Mouse (Mus musculus) stomach, postnatal 0 days (tissue): ENCODE data around the gene Gm49353. TPM values are rescaled to one million over a fixed set of nuclear protein-coding genes. Genes with fewer than 3 reads are reported as not detected.

ENCODE experiments used
- ATAC-seq: fragments of 200-750 bp; cut with Nextera tagmentation; 2 replicates; pipeline ENCODE4 v1.8.0; 2017; ENCODE audit not compliant: low FRiP score, low TSS enrichment
- DNase-seq: peaks from one replicate; pipeline ENCODE4 v3.0.0-alpha.2; 2016; ENCODE audit warnings: low spot score
- H3K27ac ChIP-seq: fragments of 300-500 bp; sonication (generic); replicated peaks from 2 replicates; pipeline ENCODE4 v1.5.1; 2014; ENCODE audit warnings: mild to moderate bottlenecking, control low read depth
- H3K27me3 ChIP-seq: fragments of 300-500 bp; sonication (generic); 2 replicates; pipeline ENCODE4 v1.6.1; 2014; ENCODE audit warnings: low read length; ENCODE audit not compliant: control insufficient read depth, insufficient read depth
- H3K36me3 ChIP-seq: fragments of 300-500 bp; sonication (generic); 2 replicates; pipeline ENCODE4 v1.6.1; 2014; ENCODE audit warnings: low read length, mixed read lengths; ENCODE audit not compliant: control insufficient read depth, insufficient read depth
- H3K4me1 ChIP-seq: fragments of 300-500 bp; sonication (generic); replicated peaks from 2 replicates; pipeline ENCODE4 v1.6.1; 2014; ENCODE audit warnings: antibody characterized with exemption; ENCODE audit not compliant: control insufficient read depth, insufficient read depth
- H3K4me2 ChIP-seq: fragments of 300-500 bp; sonication (generic); replicated peaks from 2 replicates; pipeline ENCODE4 v1.6.1; 2014; ENCODE audit warnings: low read depth, mild to moderate bottlenecking, control low read depth, moderate library complexity
- H3K4me3 ChIP-seq: fragments of 300-500 bp; sonication (generic); 2 replicates; pipeline ENCODE4 v1.5.1; 2014; ENCODE audit warnings: low read depth, low read length, control low read depth
- H3K9ac ChIP-seq: fragments of 300-500 bp; sonication (generic); 2 replicates; pipeline ENCODE4 v1.6.1; 2014; ENCODE audit warnings: mild to moderate bottlenecking, low read length, control low read depth, mixed read lengths
- H3K9me3 ChIP-seq: fragments of 300-500 bp; sonication (generic); 2 replicates; pipeline ENCODE4 v1.6.1; 2016; ENCODE audit warnings: low read length; ENCODE audit not compliant: control insufficient read depth
- CTCF ChIP-seq: IDR thresholded peaks from 2 replicates; pipeline ENCODE4 v1.5.1; 2016; ENCODE audit warnings: antibody characterized with exemption, low read depth, mild to moderate bottlenecking, moderate library complexity
- EP300 ChIP-seq: optimal IDR thresholded peaks from 2 replicates; pipeline ENCODE3; 2016; ENCODE audit warnings: antibody characterized with exemption
- WGBS: fragments of 180-500 bp; shearing (Covaris S2); extraction: QIAGEN DNeasy Blood & Tissue Kit; methylation state at CpG from one replicate; pipeline ENCODE4 v1.1.7; 2014; 5-methylcytosine and 5-hydroxymethylcytosine counted together
- polyA plus RNA-seq: library from polyadenylated mRNA; unstranded; fragments of >200 nt; fragmentation: Nextera tagmentation; extraction: Ambion mirVana; gene quantifications from 2 replicates; pipeline ENCODE4 v1.2.1, GENCODE M21; 2015

The Gm49353 gene
- polyA plus RNA-seq, 1 experiment from 2014 or later: 1.5 TPM

DNA sequence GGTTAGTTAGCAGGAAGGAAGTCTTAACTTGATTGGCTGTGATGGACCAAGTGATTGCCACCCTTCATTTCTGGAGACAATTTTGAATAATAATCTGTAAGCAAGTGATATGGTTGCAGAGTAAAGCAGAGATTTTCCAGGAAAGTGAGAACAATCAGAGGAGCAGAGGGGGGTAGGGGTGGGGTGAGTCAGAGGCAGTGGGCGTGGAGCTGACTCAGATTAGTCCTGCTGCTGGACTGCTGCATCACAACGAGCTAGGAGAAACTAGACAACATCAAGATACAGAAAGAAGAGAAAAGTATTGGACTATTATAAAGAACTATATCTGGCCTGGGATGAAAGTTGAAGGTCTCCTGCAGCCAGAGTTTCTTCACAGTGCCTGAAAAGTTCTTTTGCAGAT lies 20.8 kb upstream of the Gm49353 start:
- Histone ChIP-seq H3K9ac (no peak overlapping the region), H3K36me3 (no peaks in the 10 kb centered on the region), H3K4me2 (no peak overlapping the region), H3K4me1 (no peaks in the 10 kb centered on the region), H3K27ac (no peak overlapping the region), H3K27me3 (no peaks in the 10 kb centered on the region), H3K4me3 (no peak overlapping the region), H3K9me3 (no peaks in the 10 kb centered on the region)
- TF ChIP-seq CTCF: no peak
- TF ChIP-seq EP300: no peak
- ATAC-seq (no peak), DNase-seq (no peak)
- 19% methylated on average over 2 of the region's 2 CpGs for WGBS

- Histone ChIP-seq H3K27ac (no peak overlapping the region), H3K9ac (no peak overlapping the region), H3K4me2 (no peak overlapping the region), H3K4me1 (no peaks in the 10 kb centered on the region), H3K27me3 (no peaks in the 10 kb centered on the region), H3K4me3 (no peak overlapping the region), H3K9me3 (no peaks in the 10 kb centered on the region), H3K36me3 (no peaks in the 10 kb centered on the region)
- TF ChIP-seq CTCF: no peak
- no peak for TF ChIP-seq EP300
- WGBS: 89% methylated on average over 3 of the region's 3 CpGs
- DNase-seq (no peak), ATAC-seq (no peak)
Observed at GRCm38 (mm10) chr10:29180210-29180609, 18.5 kb upstream of the Gm49353 start.

DNA sequence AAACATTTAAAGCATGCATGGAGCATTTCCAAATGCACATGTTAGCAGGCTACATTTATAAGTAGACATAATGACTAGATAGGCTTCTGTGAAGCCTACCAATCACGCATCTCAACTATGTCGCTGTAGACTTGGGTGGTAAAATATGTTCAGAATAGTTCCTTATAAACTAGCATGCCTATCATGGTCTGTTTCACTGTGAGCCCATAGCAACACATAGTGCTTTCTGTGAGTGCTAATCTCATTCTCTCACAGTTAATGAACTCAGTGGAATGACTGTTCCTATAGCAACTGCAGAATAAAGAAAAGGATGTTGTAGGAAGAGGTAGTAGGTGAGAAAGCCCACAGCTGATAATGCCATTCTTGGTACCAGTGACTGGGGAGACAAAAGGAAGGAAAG lies 17.7 kb upstream of the Gm49353 start:
- no peak for TF ChIP-seq EP300
- no peak for TF ChIP-seq CTCF
- H3K27ac ChIP-seq: no peak overlapping the region
- no peaks in the 10 kb centered on the region for H3K4me1 ChIP-seq
- no peak for DNase-seq
- H3K9ac ChIP-seq: no peak overlapping the region
- WGBS: 83% methylated on average over 2 of the region's 2 CpGs
- no peak for ATAC-seq
- H3K9me3 ChIP-seq: no peaks in the 10 kb centered on the region
- no peak overlapping the region for H3K4me2 ChIP-seq
- H3K4me3 ChIP-seq: no peak overlapping the region
- no peaks in the 10 kb centered on the region for H3K27me3 ChIP-seq
- no peaks in the 10 kb centered on the region for H3K36me3 ChIP-seq

DNA sequence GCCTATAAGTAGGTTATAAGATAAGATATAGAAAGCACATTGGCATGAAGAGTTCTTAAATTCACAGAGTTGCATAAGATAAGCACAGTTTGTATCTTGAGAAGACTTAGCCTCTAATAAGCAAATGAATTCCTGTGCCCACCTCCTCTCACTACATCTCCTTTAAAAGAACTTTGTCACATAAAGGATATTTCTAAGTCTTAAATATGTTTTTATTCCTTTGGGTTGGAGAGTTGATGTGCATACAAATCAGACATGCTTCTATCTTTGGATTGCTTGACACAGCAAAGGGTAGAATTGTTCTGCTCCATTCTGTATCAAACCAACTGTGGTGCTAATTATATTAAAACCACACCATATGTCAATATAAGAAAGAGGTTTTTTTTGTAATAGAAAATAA lies 5.0 kb upstream of the Gm49353 start:
- ATAC-seq: no peak
- TF ChIP-seq CTCF: no peak
- no peak for TF ChIP-seq EP300
- no peak overlapping the region for H3K9ac ChIP-seq
- no peak overlapping the region for H3K4me2 ChIP-seq
- no peak overlapping the region for H3K4me3 ChIP-seq
- H3K36me3 ChIP-seq: no peaks in the 10 kb centered on the region
- H3K27me3 ChIP-seq: no peaks in the 10 kb centered on the region
- H3K4me1 ChIP-seq: no peaks in the 10 kb centered on the region
- no peaks in the 10 kb centered on the region for H3K9me3 ChIP-seq
- DNase-seq: no peak
- no peak overlapping the region for H3K27ac ChIP-seq

DNA sequence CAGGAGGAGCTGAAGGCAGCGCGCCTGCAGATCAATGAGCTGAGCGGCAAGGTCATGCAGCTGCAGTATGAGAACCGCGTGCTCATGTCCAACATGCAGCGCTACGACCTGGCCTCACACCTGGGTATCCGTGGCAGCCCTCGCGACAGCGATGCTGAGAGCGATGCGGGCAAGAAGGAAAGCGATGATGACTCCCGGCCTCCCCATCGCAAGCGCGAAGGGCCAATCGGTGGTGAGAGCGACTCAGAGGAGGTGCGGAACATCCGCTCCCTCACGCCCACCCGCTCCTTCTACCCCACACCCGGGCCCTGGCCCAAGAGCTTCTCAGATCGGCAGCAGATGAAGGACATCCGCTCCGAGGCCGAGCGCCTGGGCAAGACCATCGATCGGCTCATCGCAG lies 1.9 kb upstream of the Gm49353 start:
- Histone ChIP-seq H3K27me3 (no peaks in the 10 kb centered on the region), H3K9me3 (no peaks in the 10 kb centered on the region), H3K9ac (no peak overlapping the region), H3K36me3 (no peaks in the 10 kb centered on the region), H3K4me1 (no peaks in the 10 kb centered on the region), H3K4me2 (no peak overlapping the region), H3K27ac (no peak overlapping the region), H3K4me3 (no peak overlapping the region)
- DNase-seq (no peak), ATAC-seq (no peak)
- TF ChIP-seq EP300 (no peak), CTCF (no peak)
- 96% methylated on average over 33 of the region's 33 CpGs for WGBS

GRCm38 (mm10) chr10:29199835-29200234 lies 1.1 kb downstream of the Gm49353 start:
- Histone ChIP-seq H3K4me1 (no peaks in the 10 kb centered on the region), H3K27ac (no peak overlapping the region), H3K9me3 (no peaks in the 10 kb centered on the region), H3K36me3 (no peaks in the 10 kb centered on the region), H3K27me3 (no peaks in the 10 kb centered on the region), H3K9ac (no peak overlapping the region), H3K4me2 (no peak overlapping the region), H3K4me3 (no peak overlapping the region)
- ATAC-seq: no peak
- no peak for DNase-seq
- WGBS: 70% methylated on average over 3 of the region's 3 CpGs
- TF ChIP-seq EP300 (no peak), CTCF (0 out of 2 replicates have a peak, but pooled peaks have one; percentile 7)

GRCm38 (mm10) chr10:29200609-29201008 lies 1.9 kb downstream of the Gm49353 start:
- no peak overlapping the region for H3K9ac ChIP-seq
- no peak overlapping the region for H3K4me3 ChIP-seq
- H3K4me2 ChIP-seq: no peak overlapping the region
- no peak for DNase-seq
- ATAC-seq: no peak
- H3K4me1 ChIP-seq: no peaks in the 10 kb centered on the region
- H3K27me3 ChIP-seq: no peaks in the 10 kb centered on the region
- 86% methylated on average over 1 of the region's 1 CpGs for WGBS
- TF ChIP-seq CTCF (no peak), EP300 (no peak)
- H3K9me3 ChIP-seq: no peaks in the 10 kb centered on the region
- no peaks in the 10 kb centered on the region for H3K36me3 ChIP-seq
- H3K27ac ChIP-seq: no peak overlapping the region
